Mouse (Mus musculus) CH12.LX (cell line): ENCODE measurements at regions not wholly inside any gene's neighbourhood (a gene's known extent, or its start where the extent isn't known, plus 50 kb on each side); places are given as distances from the start of the nearest gene placed in this dataset.

Experiments used
- CTCF ChIP-seq, 2 experiments: IDR thresholded peaks in 1 of 2; conservative IDR thresholded peaks in 1 of 2; 2 replicates each; pipeline ENCODE4 v1.5.1; 2011 to 2012; ENCODE audit warnings: low read depth in 2 of 2, low read length in 2 of 2, improper control_type of control experiment in 1 of 2, inconsistent platforms in 1 of 2, mild to moderate bottlenecking in 1 of 2, moderate library complexity in 1 of 2
- EP300 ChIP-seq: IDR thresholded peaks from 2 replicates; pipeline ENCODE4 v1.6.1; 2011; ENCODE audit warnings: low read length, improper control_type of control experiment

GRCm38 (mm10) chr17:67557351-67557870 lies 75.1 kb downstream of the Lrrc30 start:
- no peak for TF ChIP-seq CTCF (conservative IDR thresholded peaks at IDR 0.05 in 1 of 2, IDR thresholded peaks at IDR 0.05 in 1 of 2; ENCODE audit: low read depth in 2 of 2, low read length in 2 of 2)
- no peak for TF ChIP-seq EP300
